Mouse (Mus musculus) G1E (cell line): ENCODE data around the gene Mras. TPM values are rescaled to one million over a fixed set of nuclear protein-coding genes. Genes with fewer than 3 reads are reported as not detected.

Experiments used
- ATAC-seq: 2 replicates; pipeline ENCODE4 v1.8.0; 2016; ENCODE audit warnings: mild to moderate bottlenecking; ENCODE audit not compliant: insufficient number of reproducible peaks, poor library complexity, low FRiP score, severe bottlenecking; ENCODE audit errors: extremely low read depth
- DNase-seq: peaks from one replicate; pipeline ENCODE4 v3.0.0; 2012; ENCODE audit warnings: low spot score
- H3K27me3 ChIP-seq: 2 replicates; pipeline ENCODE4 v1.6.1; 2012; ENCODE audit warnings: mild to moderate bottlenecking, low read length, inconsistent platforms; ENCODE audit not compliant: insufficient read depth
- H3K36me3 ChIP-seq: replicated peaks from 2 replicates; pipeline ENCODE3; 2012; ENCODE audit warnings: mild to moderate bottlenecking, inconsistent platforms
- H3K4me1 ChIP-seq: 2 replicates; pipeline ENCODE4 v1.6.1; 2012; ENCODE audit warnings: low read depth, low read length, inconsistent platforms, mixed read lengths; ENCODE audit not compliant: insufficient read depth
- H3K4me3 ChIP-seq: 2 replicates; pipeline ENCODE4 v1.5.1; 2012; ENCODE audit warnings: low read depth, mild to moderate bottlenecking, inconsistent platforms, low read length, moderate library complexity, mixed read lengths
- H3K9me3 ChIP-seq: replicated peaks from 2 replicates; pipeline ENCODE4 v1.6.1; 2012; ENCODE audit warnings: inconsistent platforms
- CTCF ChIP-seq: IDR thresholded peaks from 2 replicates; pipeline ENCODE4 v1.5.1; 2012; ENCODE audit warnings: low read depth, low read length, inconsistent platforms, mixed read lengths
- GATA1 ChIP-seq: IDR thresholded peaks from 2 replicates; pipeline ENCODE4 v1.6.1; 2012; ENCODE audit warnings: borderline replicate concordance, low read length, inconsistent platforms, mixed read lengths
- GATA2 ChIP-seq: IDR thresholded peaks from 2 replicates; pipeline ENCODE4 v1.6.1; 2012; ENCODE audit warnings: low read depth, low read length, inconsistent platforms, borderline replicate concordance
- POLR2AphosphoS5 ChIP-seq: IDR thresholded peaks from 2 replicates; pipeline ENCODE4 v1.6.1; 2012; ENCODE audit warnings: low read depth, low read length, inconsistent platforms; ENCODE audit not compliant: insufficient replicate concordance
- TAL1 ChIP-seq: conservative IDR thresholded peaks from 2 replicates; pipeline ENCODE4 v1.6.1; 2012; ENCODE audit warnings: low read depth, low read length, inconsistent platforms, mixed read lengths
- polyA plus RNA-seq: library from polyadenylated mRNA; stranded (reverse); fragments of >175 nt; gene quantifications from 2 replicates; pipeline ENCODE4 v1.2.3, GENCODE M21; 2012
- total RNA-seq, 2 experiments: library from RNA; stranded (forward) in 1 of 2; stranded (reverse) in 1 of 2; fragments of 200-1000 nt in 1 of 2; fragments of >200 nt in 1 of 2; fragmentation: Nextera tagmentation in 1 of 2; gene quantifications; 2 replicates each; pipeline ENCODE4 v1.2.3; 2014 to 2017

The Mras gene
- total and polyA plus RNA-seq, 3 experiments, result 0.12 to 2.1 TPM; not detected in 1

DNA sequence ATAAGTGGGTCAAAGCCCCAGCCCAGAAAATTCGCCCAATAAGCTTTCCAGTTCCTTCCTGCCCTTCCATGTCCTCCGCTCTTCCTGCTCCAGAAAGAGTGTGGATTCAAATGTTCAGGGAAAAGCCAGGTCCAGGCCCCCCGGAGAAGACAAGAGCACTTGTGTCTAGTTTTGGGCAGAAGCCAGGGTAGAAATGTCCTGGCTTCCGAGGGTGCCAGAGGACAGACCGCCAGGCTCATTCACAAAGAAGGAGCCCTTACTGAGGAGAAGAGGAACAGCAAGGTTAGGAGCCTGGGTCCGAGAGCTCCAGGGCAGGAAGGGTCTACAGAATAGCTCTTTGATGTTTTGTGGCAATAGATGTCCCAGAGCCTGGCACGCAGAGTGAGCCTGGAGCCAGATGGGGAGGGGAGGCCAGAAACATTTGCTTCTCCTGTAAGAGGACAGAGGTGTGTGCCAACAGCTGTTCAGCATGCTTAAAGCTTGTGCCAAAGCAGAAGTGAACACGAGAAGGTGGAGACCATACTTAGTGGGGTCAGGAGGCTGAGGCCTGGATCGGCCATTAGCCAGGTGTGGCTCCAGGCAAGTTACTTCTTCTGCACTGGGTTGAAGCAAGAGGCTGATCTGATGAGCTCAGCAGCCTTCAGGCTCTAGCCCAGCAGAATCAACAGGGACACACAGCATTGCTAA, 35.8 kb downstream of the Mras start:
- Histone ChIP-seq H3K4me1 (peaks cover 2% of the 10 kb centered on the region; the same call in 1 of the 2 replicates), H3K9me3 (no peaks in the 10 kb centered on the region), H3K27me3 (peaks cover 54% of the 10 kb centered on the region), H3K36me3 (no peaks in the 10 kb centered on the region), H3K4me3 (no peak overlapping the region)
- ATAC-seq (no peak), DNase-seq (no peak)
- TF ChIP-seq GATA1, result no peak
- TF ChIP-seq GATA2, result no peak
- TF ChIP-seq CTCF, result no peak
- no peak for TF ChIP-seq TAL1
- TF ChIP-seq POLR2AphosphoS5, result no peak

GRCm38 (mm10) chr9:99400781-99401180, 36.4 kb downstream of the Mras start:
- Histone ChIP-seq H3K36me3 (no peaks in the 10 kb centered on the region), H3K27me3 (peaks cover 59% of the 10 kb centered on the region), H3K9me3 (no peaks in the 10 kb centered on the region), H3K4me3 (no peak overlapping the region), H3K4me1 (peaks cover 2% of the 10 kb centered on the region; the same call in 1 of the 2 replicates)
- TF ChIP-seq CTCF (no peak), TAL1 (no peak), GATA2 (no peak), GATA1 (no peak), POLR2AphosphoS5 (no peak)
- DNase-seq (no peak), ATAC-seq (no peak)

- no peak for ATAC-seq
- Histone ChIP-seq H3K9me3 (no peaks in the 10 kb centered on the region), H3K36me3 (no peaks in the 10 kb centered on the region), H3K4me1 (peaks cover 2% of the 10 kb centered on the region; the same call in 1 of the 2 replicates), H3K4me3 (no peak overlapping the region), H3K27me3 (peaks cover 70% of the 10 kb centered on the region)
- DNase-seq, result no peak
- no peak for TF ChIP-seq TAL1
These were observed 39.9 kb downstream of the Mras start for GRCm38 (mm10) chr9:99397056-99397815.

GRCm38 (mm10) chr9:99394366-99394765, 42.8 kb downstream of the Mras start:
- DNase-seq (no peak), ATAC-seq (no peak)
- Histone ChIP-seq H3K27me3 (peaks cover 78% of the 10 kb centered on the region), H3K4me1 (no peaks in the 10 kb centered on the region; the same call in 1 of the 2 replicates), H3K4me3 (no peak overlapping the region), H3K36me3 (no peaks in the 10 kb centered on the region), H3K9me3 (no peaks in the 10 kb centered on the region)
- TF ChIP-seq TAL1 (no peak), GATA1 (no peak), GATA2 (no peak), CTCF (no peak), POLR2AphosphoS5 (no peak)

DNA sequence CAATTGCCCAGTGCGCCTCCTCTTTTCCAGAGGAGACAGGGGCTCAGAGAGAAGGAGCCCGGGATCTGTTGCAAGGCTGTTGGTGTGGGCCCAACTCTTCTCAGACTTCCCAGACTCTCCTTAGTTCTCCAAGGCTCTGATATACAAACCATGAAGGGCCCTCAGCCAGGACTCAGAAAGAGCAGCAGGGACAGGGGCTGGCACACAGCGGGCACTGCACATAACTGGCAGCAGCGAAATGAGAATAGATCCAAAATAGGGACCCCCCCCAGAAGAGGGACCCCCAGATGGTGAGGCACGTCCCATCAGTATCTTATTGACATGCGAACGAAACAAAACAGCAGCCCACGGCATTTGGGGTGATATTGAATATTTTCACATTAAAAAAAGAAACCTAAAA, 44.0 kb downstream of the Mras start:
- Histone ChIP-seq H3K9me3 (no peaks in the 10 kb centered on the region), H3K27me3 (peaks cover 77% of the 10 kb centered on the region), H3K4me3 (no peak overlapping the region), H3K36me3 (no peaks in the 10 kb centered on the region), H3K4me1 (no peaks in the 10 kb centered on the region; the same call in 1 of the 2 replicates)
- TF ChIP-seq GATA1, result no peak
- no peak for TF ChIP-seq POLR2AphosphoS5
- no peak for TF ChIP-seq GATA2
- TF ChIP-seq CTCF, result no peak
- no peak for TF ChIP-seq TAL1
- ATAC-seq, result no peak
- DNase-seq, result no peak

DNA sequence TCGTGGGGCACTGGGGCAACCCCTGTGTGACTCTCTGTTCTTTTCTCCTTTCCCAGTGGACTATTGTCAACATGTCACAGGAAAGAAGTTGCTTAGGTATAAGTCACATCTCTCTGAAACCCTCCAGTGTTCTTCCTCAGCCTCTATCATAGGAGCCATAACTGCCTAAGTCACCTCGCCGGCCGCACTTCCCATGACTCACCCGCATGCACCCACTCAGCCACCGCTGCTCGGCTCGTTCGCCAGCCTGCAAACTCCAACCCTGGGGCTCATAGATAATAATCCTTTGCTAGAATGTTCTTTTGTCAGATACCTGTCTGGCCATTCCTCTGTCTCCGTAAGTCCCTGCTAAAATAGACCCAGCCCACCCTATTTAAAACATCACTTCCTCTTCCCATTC, 45.6 kb downstream of the Mras start:
- TF ChIP-seq GATA1 (no peak), TAL1 (no peak), CTCF (no peak), GATA2 (no peak), POLR2AphosphoS5 (no peak)
- DNase-seq, result no peak
- no peaks in the 10 kb centered on the region for H3K9me3 ChIP-seq
- no peaks in the 10 kb centered on the region for H3K36me3 ChIP-seq
- H3K4me3 ChIP-seq, result no peak overlapping the region
- ATAC-seq, result no peak
- H3K27me3 ChIP-seq, result peaks cover 77% of the 10 kb centered on the region
- H3K4me1 ChIP-seq, result no peaks in the 10 kb centered on the region; the same call in 1 of the 2 replicates
